Mouse (Mus musculus): ENCODE results near the gene Exosc1.
"Not testable (repeated sequence)": the region's sequence is repeated elsewhere in the genome, so short reads cannot be mapped to it uniquely, and the experiment has no call there.

The Exosc1 gene

GRCm38 (mm10) chr19:41933179-41934086 is at the start of gene Exosc1, which contains the start of gene Zdhhc16:
Gene Exosc1, minus strand, starts transcription at chr19:41933423.
Gene Zdhhc16, plus strand, starts transcription at chr19:41933480.
- peak; percentile 98 to 99 for DNase-seq (ENCODE audit: inconsistent age in 2 of 2, low spot score in 1 of 2)

- DNase-seq (ENCODE audit: inconsistent age in 2 of 2, low spot score in 1 of 2) = no peak
These were observed 49.5 kb upstream of the Exosc1 start for GRCm38 (mm10) chr19:41982791-41983150.

DNA sequence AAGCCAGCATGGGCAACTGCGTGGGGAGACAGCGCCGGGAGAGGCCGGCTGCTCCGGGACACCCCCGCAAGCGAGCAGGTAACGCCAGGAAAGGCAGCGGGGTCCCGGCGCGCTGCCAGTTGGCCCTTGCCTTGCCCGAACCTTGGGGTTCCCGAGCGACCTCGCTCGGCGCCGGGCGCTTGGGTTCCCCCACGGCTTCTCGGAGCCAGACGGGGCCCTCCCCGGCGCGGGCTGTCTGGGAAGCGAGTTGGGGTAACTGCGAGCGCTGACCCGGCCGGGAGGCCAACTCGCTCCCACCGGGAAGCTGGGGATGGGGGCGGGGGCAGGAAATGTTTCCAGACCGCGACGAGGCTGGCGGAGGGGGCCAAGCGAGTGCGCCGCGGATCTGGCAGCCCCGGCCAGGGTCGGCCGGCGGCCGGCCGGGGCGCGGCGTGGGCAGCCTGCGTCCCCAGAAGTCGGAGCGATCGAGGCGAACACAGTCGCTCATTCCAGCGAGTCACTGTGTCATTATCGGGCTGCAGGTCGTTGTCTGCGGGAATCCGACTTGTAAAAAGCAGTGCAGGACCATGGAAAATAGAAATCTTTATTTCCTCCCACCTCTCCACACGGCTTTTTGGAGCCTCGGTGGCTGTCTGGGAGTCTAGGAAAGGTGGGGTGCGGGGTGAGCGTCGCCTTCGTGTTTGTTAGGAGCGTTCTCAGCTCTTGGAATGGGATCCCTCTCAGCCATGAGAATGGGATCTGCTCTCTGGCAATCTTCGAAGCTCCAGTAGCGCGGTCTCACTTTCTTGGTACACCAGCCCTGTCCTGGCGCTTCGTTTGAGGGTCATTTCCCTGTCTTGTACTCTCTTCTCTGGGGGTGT is 48.9 kb upstream of the Exosc1 start:
- DNase-seq (ENCODE audit: inconsistent age in 2 of 2, low spot score in 1 of 2) = peak in 1 of 2 experiments; percentile 91

GRCm38 (mm10) chr19:41981595-41981927 is 48.3 kb upstream of the Exosc1 start, which contains the start of gene Ubtd1:
Gene Ubtd1, plus strand, starts transcription at chr19:41981763.
- no peak for DNase-seq (ENCODE audit: inconsistent age in 2 of 2, low spot score in 1 of 2)

- peak; percentile 100 for DNase-seq (ENCODE audit: inconsistent age in 2 of 2, low spot score in 1 of 2)
These were observed 47.8 kb upstream of the Exosc1 start, which contains the start of gene Mms19 for GRCm38 (mm10) chr19:41980819-41981594. Gene Mms19, minus strand, starts transcription at chr19:41981157.

DNA sequence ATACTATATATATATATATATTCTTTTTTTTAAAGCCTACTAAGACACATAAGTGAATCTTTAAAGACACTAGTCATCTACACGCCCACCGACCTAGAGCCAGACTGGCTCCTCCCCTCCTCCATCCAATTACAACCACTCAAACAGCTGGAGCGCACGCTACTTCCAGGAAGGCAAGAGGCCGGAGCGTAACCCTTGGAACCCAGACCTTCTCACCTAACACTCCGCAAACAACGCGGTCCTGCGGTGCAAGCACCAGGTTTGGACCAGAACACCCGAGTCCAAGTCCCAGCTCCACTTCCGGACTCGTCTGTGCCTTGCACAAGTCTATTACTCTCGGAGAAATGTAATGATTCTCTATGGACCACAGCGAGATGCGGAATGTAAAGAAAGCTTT is 47.2 kb upstream of the Exosc1 start:
- DNase-seq (ENCODE audit: inconsistent age in 2 of 2, low spot score in 1 of 2) = no peak

- no peak for DNase-seq (ENCODE audit: inconsistent age in 2 of 2, low spot score in 1 of 2)
These were observed 40.9 kb upstream of the Exosc1 start for GRCm38 (mm10) chr19:41973891-41974794.

DNA sequence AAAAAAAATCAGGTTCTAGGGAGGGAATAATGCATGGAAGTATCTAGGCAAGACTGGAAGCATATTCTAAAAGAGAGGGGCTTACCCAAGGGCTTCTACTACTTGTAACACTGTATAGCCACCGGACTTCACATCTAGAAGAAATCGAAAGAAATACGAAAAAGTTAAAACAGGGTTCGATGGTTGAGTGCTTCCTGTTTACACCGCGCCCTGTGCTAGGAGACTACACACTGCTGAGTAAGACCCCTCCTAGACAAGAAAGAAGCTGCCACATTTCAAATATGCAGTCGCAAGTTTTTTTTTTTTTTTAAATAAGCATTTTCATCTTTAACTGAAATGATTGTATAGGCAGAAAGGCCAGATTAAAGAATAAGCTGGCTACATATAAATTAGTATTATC is 36.4 kb upstream of the Exosc1 start:
- no peak for DNase-seq (ENCODE audit: inconsistent age in 2 of 2, low spot score in 1 of 2)

DNA sequence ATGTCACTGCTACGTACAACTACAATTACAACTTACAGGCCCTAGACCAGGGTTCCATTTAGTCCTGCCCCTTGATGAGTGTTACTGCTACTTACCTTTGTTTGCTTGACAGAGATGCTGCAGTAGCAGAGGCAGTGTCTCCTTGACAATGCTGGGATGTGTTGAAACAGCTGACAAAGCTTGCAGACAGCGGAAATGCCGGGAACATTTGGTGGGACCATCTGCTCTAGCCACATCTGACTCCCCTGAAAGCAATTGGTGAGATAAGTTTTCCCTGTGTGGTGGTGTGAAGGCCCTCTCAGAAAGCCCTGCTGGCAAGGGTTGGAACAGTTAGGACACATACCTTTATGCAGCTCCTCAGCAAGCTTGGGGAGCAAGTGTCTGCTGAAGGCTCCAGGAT is 20.4 kb upstream of the Exosc1 start:
- no peak for DNase-seq (ENCODE audit: inconsistent age in 2 of 2, low spot score in 1 of 2)

DNA sequence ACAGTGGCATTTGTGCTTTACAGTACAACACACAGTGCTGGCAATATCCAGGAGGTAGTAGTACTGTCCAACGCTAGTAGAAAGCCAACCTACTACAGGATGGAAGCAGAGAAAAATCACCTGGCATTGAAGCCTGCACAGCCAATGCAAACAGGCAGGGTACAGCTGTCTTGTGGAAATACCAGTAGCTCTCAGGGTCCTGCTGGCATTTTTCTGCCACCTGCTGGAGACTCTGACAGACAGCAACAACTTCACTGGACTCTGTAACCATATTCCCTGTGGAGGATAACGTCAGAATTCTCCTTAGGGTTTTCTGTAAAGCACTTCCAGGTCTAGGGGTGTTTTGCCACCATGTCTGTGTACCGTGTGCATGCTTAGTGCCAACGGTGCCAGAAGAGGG is 19.1 kb upstream of the Exosc1 start:
- DNase-seq (ENCODE audit: inconsistent age in 2 of 2, low spot score in 1 of 2) = peak in 1 of 2 experiments; percentile 49

GRCm38 (mm10) chr19:41943841-41944240 is 10.6 kb upstream of the Exosc1 start:
- DNase-seq (ENCODE audit: inconsistent age in 2 of 2, low spot score in 1 of 2) = peak in 1 of 2 experiments; percentile 60

GRCm38 (mm10) chr19:41938539-41938938 is 5.3 kb upstream of the Exosc1 start:
- DNase-seq (ENCODE audit: inconsistent age in 2 of 2, low spot score in 1 of 2) = no peak

- no peak for DNase-seq (ENCODE audit: inconsistent age in 2 of 2, low spot score in 1 of 2)
These were observed 2.7 kb upstream of the Exosc1 start for GRCm38 (mm10) chr19:41935921-41936320.

DNA sequence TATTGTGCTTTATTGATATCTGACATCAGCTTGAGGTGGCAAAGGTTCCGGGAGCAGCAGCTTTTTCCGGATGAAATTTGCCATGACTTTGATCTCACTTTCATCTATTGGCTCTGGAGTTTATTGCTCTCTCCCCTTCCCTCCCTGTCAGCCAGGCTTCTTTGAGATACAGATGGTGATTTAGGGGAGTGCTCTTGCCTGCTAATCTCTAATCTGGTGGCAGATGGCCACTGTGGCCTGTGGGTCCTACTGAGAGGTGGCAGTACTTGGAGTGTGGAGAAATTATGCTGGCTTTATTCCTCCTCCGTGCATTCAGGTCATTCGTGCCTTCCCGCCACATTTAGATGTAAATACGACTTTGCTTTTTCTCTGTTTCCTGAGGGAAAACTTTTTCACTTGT is 901 bp upstream of the Exosc1 start:
- DNase-seq (ENCODE audit: inconsistent age in 2 of 2, low spot score in 1 of 2) = no peak

DNA sequence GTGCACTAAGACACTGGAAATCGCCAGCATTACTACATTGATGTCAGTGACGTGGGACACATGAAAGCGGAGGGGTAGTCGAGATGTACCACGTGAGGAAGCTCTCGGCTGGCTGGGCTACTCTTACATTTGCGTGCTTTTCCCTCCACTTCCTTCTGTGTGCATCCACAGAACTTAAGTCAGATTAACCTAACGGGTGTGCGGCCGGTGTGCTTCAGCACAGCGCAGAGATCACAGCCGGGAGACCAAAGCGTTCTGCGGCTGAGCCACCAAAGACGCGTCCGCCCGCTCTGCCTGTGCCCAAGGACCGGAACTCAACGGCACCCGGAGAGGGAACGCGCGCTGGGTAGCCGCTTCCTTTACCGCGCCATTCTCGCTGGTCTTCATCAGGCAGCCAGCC is 537 bp downstream of the Exosc1 start:
- no peak for DNase-seq (ENCODE audit: inconsistent age in 2 of 2, low spot score in 1 of 2)

GRCm38 (mm10) chr19:41920412-41921067 is 12.7 kb downstream of the Exosc1 start:
- no peak for DNase-seq (ENCODE audit: inconsistent age in 2 of 2, low spot score in 1 of 2)

- no peak for DNase-seq (ENCODE audit: inconsistent age in 2 of 2, low spot score in 1 of 2)
These were observed 13.8 kb downstream of the Exosc1 start for GRCm38 (mm10) chr19:41919471-41919870.

DNA sequence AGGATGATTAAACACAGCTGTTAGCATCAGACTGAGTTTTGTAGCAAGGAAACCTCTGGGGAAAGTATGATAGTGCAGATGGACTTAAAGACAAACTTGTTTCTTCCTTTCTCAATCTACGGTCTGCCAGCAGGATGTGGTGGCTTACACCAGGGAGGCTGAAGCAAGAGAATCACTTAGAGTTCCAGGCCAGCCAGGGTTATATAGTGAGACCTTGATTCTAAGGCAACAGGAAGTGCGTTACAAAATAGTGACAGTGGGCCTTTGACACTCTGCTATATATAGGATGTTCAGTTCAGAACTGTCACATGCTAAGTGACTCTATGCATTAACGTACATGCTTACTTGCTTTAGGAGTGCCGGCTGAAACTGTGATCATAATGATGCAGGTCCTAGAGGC is 16.4 kb downstream of the Exosc1 start:
- no peak for DNase-seq (ENCODE audit: inconsistent age in 2 of 2, low spot score in 1 of 2)

GRCm38 (mm10) chr19:41915294-41915693 is 17.9 kb downstream of the Exosc1 start:
- peak in 1 of 2 experiments; percentile 51 for DNase-seq (ENCODE audit: inconsistent age in 2 of 2, low spot score in 1 of 2)

DNA sequence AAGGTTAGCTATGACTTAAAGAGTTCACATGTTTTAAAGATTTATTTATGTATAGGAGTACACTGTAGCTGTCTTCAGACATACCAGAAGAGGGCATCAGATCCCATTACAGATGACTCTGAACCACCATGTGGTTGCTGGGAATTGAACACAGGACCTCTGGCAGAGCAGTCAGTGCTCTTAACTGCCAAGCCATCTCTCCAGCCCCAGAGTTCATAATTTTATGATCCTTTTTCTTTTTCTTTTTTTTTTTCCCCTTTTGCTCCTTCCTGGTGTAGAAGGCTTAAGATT is 18.7 kb downstream of the Exosc1 start:
- not testable (repeated sequence) for DNase-seq (ENCODE audit: inconsistent age in 2 of 2, low spot score in 1 of 2)

Measured in adrenal gland, adult (tissue).